In genomic region chr11:85615421-85615820, GRCm38 (mm10) we compare ENCODE assay signal across 10 mouse cellular contexts.
DNase-seq lines count a peak whose midpoint lies in the region; TF ChIP-seq lines count a peak whose summit lies in the region.
"Had no signal": no experiment of that assay in that cellular context is flagged by ENCODE, and none has a peak within 500 bp of the region (broad histone marks: within the 10 kb centered on the region; RNA-seq: fewer than 3 reads in every experiment).

No protein-coding gene starts in this region.

- peak; percentile 36 for DNase-seq in embryo, embryonic 10.5 days (ENCODE audit: low spot score)
- no peak for DNase-seq in embryo, embryonic 11 days
- DNase-seq in heart, adult 2 months, result peak; percentile 73 to 76
- peak; percentile 65 to 75 for DNase-seq in kidney, adult 8-10 months
- DNase-seq in lung, postnatal 10 days, result peak; percentile 56
- no peak for DNase-seq in liver
- DNase-seq in layer of hippocampus, adult 2 months (ENCODE audit: low spot score in 2 of 2), result no peak
- DNase-seq in testis, postnatal 10 days (ENCODE audit: low spot score), result no peak

- intact Hi-C loops in heart, adult 2 months (cut with DNase I), result loop anchor here (2.0 to 5.0 kb wide), 4 partner anchors 41 to 217 kb away; partner anchors contain the start of gene Tbx2

- H3K27ac ChIP-seq in heart, adult 2 months, result peak overlapping the region; percentile 44
- no peak overlapping the region for H3K27ac ChIP-seq in layer of hippocampus, adult 2 months
- H3K27ac ChIP-seq: midbrain, embryonic 15.5 days had no signal

- peak; percentile 87 for TF ChIP-seq EP300 in heart, adult 2 months (IDR thresholded peaks at IDR 0.05; ENCODE audit: insufficient read depth, low read depth, low read length)

- H3K4me1 ChIP-seq in heart, adult 2 months (ENCODE audit: control insufficient read depth, insufficient read depth, low read length), result peaks cover 11% of the 10 kb centered on the region

- no peaks in the 10 kb centered on the region for H3K27me3 ChIP-seq in heart, adult 2 months (ENCODE audit: control insufficient read depth, insufficient read depth, low read length)
- H3K27me3 ChIP-seq: midbrain, embryonic 15.5 days; Patski had no signal

- H3K4me3 ChIP-seq in heart, adult 2 months, result no peak overlapping the region
- no peak overlapping the region for H3K4me3 ChIP-seq in layer of hippocampus, adult 2 months
- H3K4me3 ChIP-seq: midbrain, embryonic 15.5 days had no signal

- TF ChIP-seq POLR2A in heart, adult 2 months (IDR thresholded peaks at IDR 0.05; ENCODE audit: insufficient read depth, low read depth, low read length), result 0 out of 2 replicates have a peak, but pooled peaks have one; percentile 24

- WGBS in heart, adult 2 months, result 27% methylated on average over 7 of the region's 7 CpGs

- H3K9ac ChIP-seq in heart, adult 2 months (ENCODE audit: low read depth, low read length), result no peak overlapping the region
- H3K9ac ChIP-seq: midbrain, embryonic 15.5 days had no signal

- H3K36me3 ChIP-seq in heart, adult 2 months (ENCODE audit: control insufficient read depth, insufficient read depth, low read length), result no peaks in the 10 kb centered on the region
- H3K36me3 ChIP-seq: midbrain, embryonic 15.5 days had no signal

- no peak for TF ChIP-seq CTCF in heart, adult 2 months (IDR thresholded peaks at IDR 0.05)
- TF ChIP-seq CTCF in layer of hippocampus, adult 2 months (conservative IDR thresholded peaks at IDR 0.05), result no peak

- no peaks in the 10 kb centered on the region for H3K79me2 ChIP-seq in heart, adult 2 months (replicated peaks; ENCODE audit: control insufficient read depth, insufficient read depth, low read length)

Comparison
In these comparisons a context has a peak if more than half of its experiments do, and no peak if none do; other contexts are left out.
1. DNase-seq: peak in embryo, embryonic 10.5 days (single experiment), heart, adult 2 months (2 of 2), kidney, adult 8-10 months (2 of 2) and lung, postnatal 10 days (single experiment); none in embryo, embryonic 11 days (single experiment), liver (single experiment), layer of hippocampus, adult 2 months (0 of 2) and testis, postnatal 10 days (single experiment).